Mouse (Mus musculus) liver, embryonic 14.5 days (tissue): ENCODE data around the gene Aldh2.

ENCODE experiments used
- CTCF ChIP-seq: IDR thresholded peaks from 2 replicates; pipeline ENCODE4 v1.5.1; 2016; ENCODE audit warnings: antibody characterized with exemption, low read depth, control low read depth
- EP300 ChIP-seq: IDR thresholded peaks from 2 replicates; pipeline ENCODE4 v1.6.1; 2016; ENCODE audit warnings: antibody characterized with exemption, low read depth

DNA sequence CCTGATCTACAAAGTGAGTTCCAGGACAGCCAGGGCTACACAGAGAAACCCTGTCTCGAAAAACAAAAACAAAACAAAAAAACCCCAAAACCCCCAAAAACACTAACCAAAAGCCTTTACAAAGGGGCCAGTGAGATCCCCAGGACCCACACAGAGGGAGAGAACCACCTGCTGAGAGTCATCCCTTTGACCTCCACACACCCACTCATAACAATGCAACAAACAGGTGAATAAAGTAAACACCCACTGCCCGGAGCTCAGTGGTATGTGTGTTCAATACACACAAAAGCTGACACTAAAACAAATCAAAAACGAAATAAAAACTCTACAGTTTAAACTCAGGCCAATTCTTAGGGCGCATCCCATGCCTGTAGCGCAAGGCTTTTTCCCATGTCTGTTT, 53.6 kb downstream of the Aldh2 start:
- TF ChIP-seq EP300 (no peak), CTCF (no peak)
